Mouse (Mus musculus): ENCODE measurements around the gene Rasal1. TPM values are rescaled to one million over a fixed set of nuclear protein-coding genes. Genes with fewer than 3 reads are reported as not detected.

The Rasal1 gene
- total RNA-seq, 2 experiments from 2014 or later: 0.59 TPM; not detected in 1

DNA sequence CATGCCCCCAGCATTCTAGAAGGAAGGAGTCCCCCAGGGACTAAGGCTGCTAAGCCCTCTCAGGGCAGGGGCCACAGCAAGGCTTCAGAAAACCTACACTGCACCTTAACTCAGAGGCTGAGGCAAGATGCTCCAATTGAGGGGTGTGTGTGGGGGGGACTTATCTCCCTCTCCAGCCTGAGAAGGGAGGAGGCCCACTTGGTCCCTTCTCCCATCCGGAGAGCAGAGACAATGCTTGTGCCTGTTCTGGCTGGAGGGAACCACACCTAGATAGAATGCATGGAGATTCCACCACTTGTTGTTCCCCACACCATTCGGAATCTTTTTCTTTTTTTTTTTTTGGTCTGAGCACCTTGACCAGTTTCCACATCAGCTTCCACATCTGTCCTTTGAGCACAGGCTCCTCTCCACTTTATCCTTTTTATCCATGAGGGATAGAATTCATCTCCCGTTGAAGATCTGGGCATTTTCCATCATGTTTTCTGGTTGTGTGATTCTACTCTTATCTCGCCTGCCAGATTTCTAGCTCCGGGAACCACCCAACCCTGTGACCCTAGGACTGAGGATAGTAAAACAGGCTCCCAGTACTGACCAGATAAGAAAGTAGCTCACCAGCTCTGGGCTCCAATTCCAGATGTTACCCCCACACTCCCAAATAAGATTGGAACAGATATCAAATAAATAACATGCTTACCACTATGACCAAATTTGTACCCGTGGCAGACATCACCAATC, 38.3 kb downstream of the Rasal1 start:
- intact Hi-C loops (cut with DNase I): no loop called here
- no peak for DNase-seq

DNA sequence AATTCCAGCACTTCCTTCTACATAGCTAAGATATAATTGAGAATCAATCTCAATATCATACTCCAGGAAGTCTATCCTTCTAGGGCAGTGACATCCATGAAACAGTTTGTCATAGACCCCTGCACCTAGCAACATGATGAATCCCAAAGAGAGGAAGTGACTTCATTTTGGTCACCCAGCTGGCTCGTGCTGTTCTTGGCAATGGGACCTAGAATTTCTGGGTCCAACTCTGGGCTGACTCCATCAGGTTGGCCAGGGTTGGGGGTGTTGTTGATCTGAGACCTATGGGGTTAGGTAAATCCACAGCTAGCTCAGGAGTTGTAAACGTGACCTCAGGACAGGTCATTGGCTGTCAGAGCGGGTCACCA, 38.9 kb downstream of the Rasal1 start:
- intact Hi-C loops (cut with DNase I): no loop called here
- DNase-seq: no peak

DNA sequence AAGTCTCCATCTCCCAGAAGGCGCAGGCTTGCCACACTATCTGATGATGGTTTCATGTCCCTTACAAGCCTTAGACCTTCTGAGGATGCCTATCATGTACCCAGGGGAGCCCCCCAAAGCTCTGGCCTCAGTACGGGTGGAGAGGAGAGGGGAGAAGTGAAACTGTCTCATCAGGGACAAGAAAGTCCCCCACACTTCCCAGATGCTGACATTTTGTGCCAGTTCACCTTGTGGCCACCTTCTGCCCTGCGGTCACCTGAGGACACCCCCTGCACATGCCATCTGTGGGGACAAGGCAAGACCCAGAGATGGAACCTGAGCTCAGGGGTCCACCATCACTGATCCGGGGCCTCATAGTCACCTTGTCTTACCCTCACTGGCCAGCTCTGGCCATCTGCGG, 39.3 kb downstream of the Rasal1 start:
- DNase-seq: no peak
- intact Hi-C loops (cut with DNase I): no loop called here

DNA sequence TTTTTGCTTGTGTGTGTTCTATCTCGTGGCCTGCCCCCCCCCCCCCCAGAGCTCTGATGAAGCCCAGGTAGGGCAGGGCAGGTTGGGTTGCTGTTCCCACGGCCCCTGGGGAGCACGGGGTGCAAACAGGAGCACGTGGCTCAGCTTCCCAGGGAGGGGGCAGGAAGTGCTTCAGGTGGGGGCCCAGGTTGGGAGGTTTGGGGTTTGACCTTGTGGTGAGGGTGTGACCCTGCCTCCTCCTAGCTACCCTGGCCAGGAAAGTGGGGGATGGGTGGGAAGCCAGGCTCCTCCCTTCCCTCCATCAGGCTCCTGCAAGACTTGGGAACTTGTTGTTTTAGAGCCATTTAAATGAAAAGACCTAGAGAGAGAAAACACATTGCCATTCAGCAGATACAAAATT, 39.8 kb downstream of the Rasal1 start:
- no peak for DNase-seq
- intact Hi-C loops (cut with DNase I): no loop called here

DNA sequence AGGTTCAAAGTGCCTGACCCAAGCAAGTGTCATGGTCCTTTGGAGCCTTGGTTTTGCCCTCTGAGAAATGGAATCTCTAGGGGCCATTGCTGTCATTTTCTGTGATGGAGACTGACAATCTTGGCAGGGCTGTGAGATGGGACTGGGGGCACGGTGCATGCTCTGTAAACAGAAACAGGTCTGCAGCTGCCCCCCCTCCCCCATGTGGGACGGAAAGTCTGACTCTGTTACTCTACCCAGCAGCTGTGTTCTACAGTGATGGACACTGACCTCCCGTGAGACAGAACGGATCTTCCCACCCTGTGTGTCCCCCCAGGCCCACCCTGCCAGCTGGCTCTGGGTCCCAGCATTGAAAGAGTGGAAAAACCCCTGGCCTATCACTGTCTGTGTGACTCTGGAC, 41.8 kb downstream of the Rasal1 start:
- intact Hi-C loops (cut with DNase I): no loop called here
- DNase-seq: no peak

DNA sequence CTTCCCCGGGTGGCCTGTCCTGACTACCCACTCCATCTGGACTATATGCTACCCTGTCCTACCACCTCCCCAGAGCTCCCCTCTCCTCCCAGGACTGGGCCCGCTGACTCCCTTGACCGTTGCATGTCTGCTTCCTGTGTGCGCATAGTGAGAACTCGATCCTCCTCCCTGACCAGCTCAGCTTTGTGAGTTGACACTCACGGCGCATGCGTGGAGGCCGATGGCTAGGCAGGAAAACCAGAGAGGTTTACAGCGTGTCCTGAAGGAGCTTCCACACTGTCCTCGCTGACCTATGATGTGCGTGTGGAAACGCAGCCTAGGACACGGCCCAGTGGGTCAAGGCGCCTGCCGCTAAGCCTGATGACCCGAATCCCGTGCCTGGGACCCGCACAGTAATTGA, 43.4 kb downstream of the Rasal1 start:
- intact Hi-C loops (cut with DNase I): no loop called here
- no peak for DNase-seq

DNA sequence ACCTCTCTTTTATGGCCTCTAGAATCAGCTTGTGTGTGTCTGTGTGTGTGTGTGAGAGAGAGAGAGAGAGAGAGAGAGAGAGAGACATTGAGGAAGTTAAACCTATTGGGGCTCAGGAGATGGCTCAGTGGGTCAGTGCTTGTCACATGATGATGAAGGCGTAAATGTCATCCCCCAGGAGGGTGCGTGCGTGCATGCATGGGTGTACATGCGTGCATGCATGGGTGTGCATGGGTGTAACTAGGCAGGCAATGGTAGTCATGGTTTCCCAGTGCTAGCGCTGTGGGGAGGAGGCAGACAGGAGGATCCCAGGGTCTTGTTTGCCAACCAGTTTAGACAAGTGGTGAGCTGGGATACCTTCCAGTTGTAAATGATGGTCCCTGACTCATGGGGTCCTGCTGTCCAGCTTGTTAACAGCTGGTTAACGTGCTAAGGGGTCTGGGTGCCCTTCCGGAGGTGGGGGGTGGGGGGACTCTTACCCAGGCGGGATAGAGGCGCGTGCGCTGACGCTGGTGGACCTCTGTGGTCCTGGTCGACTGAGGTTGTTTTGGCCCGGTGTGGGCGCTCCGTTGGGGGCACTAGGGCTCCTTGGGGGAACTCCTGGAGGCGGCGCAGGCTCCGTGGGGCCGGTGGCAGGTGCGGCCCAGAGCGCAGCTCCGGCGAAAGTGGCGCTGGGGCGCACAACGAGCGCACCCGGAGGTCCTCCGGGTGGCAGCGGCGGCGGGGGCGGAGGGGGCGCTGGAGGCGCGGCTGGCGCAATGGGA, 45.5 kb downstream of the Rasal1 start:
- no peak for DNase-seq
- intact Hi-C loops (cut with DNase I): no loop called here

DNA sequence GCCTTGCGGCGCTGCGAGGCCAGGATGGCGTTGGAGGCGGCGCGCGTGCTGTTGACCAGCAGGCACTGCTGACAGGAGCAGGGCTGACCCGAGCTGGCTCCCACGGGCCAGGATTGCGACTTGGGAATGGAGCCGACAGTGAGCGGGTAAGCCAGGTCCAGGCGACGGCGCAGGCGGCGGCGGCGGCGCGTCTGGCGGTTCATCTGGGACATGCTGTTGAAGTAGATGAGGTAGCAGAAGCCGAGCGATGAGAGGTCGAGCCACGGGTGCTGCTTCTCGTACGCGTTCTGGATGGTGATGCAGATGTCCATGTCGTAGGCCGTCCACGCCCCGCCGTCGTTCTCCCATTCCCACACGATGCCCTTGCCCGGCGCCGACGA, 46.1 kb downstream of the Rasal1 start:
- intact Hi-C loops (cut with DNase I): no loop called here

DNA sequence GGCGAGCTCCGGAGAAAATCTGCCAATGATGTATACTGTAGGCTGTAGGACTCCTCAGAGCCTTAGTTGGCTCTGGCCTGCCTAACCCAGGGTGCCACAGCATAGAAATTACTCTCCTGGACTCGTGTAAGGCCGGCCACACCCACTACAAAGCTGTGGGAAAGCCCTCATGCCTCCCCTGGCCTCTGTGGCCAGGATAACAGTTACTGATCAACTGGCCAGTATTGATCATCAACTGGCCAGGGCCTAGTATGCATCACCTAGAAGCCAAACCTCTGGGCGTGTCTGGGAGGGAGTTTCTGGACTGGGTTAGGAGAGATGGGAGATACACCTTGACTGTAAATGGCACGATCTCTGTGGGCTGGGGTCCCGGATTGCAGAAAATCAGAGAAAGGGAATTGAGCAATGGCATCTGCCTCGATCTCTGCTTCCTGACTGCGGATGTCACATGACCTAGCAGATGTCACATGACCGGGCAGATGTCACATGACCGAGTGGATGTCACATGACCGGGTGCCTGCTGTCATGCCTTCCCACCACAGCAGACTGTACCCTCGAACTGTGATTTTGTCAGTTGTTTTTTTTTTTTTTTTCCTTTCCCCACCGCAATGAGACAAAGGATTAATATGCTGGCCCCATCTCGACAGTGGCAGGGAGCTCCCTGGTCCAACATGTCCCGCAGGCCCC, 47.6 kb downstream of the Rasal1 start:
- no peak for DNase-seq
- intact Hi-C loops (cut with DNase I): no loop called here

More for the DNA sequence above, 46.1 kb downstream of the Rasal1 start:
- DNase-seq: no peak

DNA sequence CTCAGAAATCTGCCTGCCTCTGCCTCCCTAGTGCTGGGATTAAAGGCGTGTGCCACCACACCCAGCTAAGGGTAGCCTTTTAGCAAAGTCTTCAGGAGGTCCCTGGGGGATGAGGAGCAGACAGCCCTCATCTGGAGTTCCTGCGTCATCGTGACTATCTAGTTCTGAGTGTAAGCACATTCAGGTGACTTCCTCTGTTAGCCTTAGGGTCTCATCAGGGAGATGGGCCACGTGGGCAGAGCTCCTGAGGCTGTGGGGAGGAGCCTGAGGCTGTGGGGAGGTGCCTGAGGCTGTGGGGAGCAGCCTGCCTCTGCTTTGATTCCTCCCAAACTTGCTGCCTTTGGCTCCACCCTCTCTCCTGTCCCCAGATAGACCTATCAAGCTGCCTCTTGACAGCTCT, 48.3 kb downstream of the Rasal1 start:
- intact Hi-C loops (cut with DNase I): no loop called here
- DNase-seq: no peak

DNA sequence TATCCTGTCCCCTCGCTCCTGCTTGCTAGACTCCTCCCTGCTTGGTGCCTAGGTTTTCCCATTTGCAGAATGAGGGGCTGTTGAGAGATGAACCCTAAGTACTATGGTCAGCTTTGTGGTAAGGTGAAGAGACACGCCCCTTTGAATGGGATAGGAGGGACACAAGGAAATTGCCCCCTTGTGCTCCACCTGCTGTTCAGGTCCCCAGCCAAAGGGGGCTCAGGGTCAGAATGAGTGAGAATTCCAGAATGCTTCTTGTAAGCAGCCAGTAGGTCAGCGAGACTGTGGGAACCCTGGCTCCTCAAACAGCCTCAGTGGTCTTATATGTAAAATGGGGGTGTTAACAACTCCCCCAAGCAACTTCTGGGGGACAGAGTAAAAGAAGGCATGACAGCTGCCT, 49.6 kb downstream of the Rasal1 start:
- intact Hi-C loops (cut with DNase I): no loop called here
- DNase-seq: no peak

DNA sequence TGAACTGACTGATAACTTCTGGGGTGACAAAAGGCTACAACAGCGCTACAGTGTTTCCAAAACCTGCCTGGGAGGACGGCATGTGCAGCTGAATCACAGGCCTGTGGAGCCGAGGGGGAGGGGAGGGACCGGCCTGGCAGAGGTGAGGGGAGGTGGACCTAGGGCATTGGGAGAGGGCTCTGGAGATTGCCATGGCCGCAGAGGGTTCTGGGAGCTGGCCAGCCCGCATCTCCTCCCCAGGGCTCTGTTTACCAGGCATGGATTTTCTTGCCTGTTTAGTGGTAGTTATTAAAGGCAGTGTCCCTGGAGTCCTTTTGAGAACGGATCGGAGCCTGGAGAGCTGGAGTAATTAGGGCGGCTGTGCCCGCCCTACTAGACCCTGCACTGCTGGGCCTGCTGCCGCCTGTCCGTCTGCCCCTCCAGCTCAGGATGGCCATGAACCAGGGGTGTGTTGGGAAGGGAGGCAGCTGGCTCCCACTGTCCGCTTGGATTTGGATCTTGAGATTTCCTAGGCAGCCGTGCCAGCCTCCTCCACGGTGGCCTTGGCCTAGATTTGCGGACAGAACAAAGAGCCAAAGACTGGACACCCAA, 50.3 kb downstream of the Rasal1 start:
- intact Hi-C loops (cut with DNase I): no loop called here
- DNase-seq: peak in 1 of 2 experiments; percentile 31

DNA sequence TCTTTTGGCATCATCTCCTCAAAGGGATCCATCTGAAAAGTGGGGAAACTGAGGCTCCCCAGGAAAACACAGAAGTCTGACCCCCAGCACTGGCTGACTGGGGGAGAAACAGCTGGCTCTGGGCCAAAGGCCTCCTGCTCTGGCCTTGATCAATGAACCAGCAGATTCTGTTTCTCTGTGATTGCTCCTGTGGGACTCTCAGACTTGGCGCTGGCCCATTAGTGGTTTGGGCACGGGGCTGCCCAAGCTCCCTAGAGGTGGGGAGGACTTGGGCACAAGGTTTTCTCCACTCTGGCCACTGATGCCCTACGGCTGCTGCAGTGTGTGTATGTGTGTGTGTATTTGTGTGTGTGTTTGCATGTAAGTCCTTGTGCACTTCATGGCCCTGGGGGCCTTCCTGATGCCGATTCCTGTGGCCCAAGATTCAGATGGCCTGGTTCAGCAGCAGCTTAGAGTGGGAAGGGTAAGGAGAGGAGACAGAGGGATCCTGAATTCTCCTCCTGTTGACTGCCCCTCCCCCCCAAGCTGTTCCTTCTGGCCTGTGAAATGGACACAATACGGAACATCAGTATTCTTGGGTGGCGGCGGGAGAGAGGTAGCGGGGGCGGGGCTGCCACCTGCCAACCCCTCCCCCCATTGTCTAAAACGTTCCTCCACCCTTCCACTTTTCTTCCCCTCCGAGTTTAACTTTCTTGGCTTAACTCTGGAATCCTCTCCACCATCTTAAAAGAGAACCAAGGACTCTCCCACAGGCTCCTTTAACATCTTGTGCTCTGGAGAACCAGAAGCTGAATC, 52.6 kb downstream of the Rasal1 start:
- intact Hi-C loops (cut with DNase I): no loop called here
- no peak for DNase-seq

DNA sequence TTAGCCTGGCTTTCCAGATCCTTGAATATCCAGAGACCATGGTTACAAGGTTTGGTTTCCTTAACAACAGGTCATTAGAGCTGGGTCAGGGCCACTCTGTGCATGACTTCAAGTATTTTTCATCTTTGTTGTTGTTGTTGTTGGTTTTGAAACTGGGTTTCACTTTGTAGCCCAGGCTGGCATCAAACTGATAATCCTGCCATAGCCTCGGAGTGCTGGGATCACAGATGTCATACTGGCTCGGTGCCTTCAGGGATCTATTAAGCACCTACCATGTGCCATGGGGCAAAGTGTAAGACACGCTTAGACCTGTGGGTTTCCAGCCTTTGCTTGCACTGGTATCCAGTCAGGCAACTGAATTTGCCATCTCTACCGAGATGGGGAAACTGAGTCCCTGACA, 53.8 kb downstream of the Rasal1 start:
- intact Hi-C loops (cut with DNase I): no loop called here

DNA sequence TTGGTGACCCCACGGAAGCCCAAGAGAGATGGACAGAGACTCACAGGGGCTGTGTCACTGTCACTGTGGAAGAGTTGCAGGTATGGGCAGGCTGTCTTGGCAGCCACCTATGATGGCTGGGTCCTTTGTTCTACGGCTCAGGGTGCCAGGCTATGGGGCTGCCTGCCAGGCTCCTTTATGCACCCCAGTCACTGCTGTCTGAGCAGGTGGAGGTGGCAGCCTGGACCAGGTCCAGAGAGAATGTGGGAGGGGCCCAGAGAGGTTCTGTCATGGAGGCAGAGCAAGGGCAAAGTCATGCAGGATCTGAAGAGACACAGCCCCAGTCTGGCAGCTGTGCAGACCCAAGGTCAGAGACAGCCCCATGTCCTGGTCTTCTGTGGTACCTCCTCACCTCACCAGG, 54.4 kb downstream of the Rasal1 start:
- intact Hi-C loops (cut with DNase I): no loop called here
- DNase-seq: no peak

More for the DNA sequence above, 53.8 kb downstream of the Rasal1 start:
- DNase-seq: no peak

DNA sequence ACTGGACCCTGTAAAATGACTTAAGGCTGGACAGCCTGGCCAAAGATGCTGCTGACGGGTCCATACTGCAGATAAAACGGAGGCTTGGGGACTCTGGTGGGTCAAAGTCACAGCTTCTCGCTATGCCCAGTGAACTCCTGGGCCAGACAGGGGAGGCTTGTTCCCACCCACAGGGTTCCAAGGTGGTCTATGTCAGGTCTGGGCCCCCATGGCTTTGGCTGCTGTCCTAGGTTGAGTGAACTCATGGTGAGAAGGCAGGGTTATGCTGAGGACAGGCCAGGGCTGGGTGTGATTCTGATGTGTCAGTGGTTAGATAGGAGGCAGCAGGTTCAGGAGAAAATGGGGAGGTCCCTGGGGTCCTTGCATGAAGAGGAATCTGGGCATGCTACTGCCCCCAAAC, 55.0 kb downstream of the Rasal1 start:
- DNase-seq: no peak
- intact Hi-C loops (cut with DNase I): no loop called here

DNA sequence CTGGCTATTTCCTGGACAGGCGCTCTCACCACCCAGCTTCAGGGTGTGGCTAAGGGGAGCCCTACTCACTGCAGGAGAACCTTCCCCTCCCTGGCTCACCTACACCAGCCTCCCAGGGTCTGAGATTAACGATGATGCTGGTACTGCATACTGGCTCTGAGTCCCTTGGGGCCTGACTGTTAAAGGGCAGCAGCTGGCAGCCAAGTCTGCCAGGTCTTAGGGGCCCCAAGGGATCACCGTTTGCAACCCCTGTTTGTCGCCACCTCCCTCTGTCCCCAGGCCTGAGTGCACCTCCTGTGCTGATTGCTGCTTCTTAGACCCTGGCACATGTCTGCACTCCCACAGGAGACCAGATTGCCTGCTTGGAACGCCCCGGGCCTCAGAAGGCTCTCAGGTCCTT, 55.8 kb downstream of the Rasal1 start:
- DNase-seq: no peak
- intact Hi-C loops (cut with DNase I): no loop called here

DNA sequence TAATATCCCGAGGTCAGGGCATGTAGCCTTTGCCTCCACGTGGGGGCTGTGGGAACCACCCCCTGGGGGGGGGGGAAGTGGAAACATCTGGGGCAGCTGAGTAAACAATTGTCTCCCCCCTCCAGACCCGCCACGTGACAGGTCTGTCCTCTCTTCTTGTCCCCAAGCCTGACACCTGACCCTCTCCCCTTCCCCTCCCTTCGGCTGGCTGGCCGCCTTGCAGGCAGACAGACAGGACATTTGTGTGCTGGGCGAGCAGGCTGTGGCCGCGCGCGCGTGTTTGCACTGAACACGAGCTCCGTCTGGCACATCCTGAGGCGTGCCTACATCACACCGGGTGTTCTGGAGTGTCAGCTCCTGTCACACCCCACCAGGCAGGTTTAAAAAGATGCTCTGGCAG, 57.9 kb downstream of the Rasal1 start:
- DNase-seq: peak in 1 of 2 experiments; percentile 22
- intact Hi-C loops (cut with DNase I): no loop called here

DNA sequence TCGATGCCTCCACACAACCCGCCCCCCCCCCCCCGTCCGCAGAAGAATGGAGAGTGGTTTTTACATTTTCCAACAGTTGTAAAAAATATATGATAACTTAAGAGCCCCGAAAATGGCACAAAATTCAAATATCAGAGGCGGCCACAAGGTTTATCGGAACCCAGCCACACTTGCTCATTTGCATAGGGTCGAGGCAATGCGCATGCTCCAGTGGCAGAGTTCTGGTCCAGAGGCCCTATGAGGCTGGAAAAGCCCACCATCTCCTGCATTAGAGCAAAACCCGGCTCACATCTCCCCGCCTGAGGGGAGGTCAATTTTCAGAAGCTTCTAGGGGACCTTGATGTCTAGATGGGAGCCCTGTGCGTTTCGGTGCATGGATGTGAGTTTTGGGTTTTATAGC, 58.4 kb downstream of the Rasal1 start:
- no peak for DNase-seq
- intact Hi-C loops (cut with DNase I): no loop called here

DNA sequence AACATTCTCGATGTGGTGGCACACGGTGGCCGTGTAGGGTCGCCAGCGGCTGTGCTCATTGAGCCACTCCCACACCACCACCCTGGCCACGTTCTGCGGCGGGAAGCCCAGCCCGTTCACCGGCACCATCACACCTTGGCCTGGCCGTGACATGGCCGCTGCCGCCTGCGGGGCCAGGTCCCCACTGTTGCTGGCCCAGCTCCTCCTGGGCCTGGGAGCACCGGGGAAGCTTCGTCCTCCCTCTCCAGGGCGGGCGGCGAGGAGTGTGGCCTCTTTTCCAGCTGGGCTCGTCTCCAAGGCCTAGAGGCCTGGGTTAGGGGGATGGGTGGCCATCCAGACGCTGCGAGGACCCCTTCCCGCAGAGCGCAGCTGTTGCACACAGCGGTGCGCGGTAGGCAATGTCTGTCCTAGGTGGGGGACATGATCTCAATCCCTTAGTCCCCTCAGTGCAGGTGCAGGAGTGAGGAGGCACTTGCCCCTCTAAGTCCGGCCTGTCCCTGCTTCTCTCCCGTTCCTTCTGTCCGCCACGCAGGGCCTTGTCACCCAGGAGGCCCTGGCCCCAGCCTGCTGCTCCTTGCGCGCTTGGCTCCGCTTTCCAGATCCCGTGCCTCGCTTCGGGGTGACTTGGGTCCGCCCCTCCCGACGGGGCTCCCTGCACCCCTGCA, 61.7 kb downstream of the Rasal1 start:
- intact Hi-C loops (cut with DNase I): no loop called here
- DNase-seq: no peak
